Mouse (Mus musculus): ENCODE measurements at regions not wholly inside any gene's neighbourhood (a gene's known extent, or its start where the extent isn't known, plus 50 kb on each side); places are given as distances from the start of the nearest gene placed in this dataset.

DNA sequence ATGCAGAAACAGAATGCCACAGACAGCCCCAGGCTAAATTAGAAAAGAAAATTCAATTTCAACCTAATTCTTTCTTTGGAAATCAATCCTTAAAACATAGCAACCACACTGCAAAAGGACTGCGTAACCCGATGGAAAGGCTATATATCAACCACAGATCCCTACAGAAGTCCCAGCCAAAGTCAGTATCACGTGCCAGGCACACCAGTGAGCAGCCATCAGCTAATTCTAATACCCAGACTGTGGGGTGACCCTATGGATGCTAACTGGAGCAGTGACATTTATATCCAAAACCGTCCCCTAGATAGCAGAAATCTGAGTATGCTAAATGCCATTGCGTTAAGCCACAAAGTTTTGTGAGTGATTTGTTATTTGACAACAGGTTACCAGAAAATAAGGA is 286.5 kb upstream of the N6amt1 start:
- peak; percentile 5 to 38 for DNase-seq

DNA sequence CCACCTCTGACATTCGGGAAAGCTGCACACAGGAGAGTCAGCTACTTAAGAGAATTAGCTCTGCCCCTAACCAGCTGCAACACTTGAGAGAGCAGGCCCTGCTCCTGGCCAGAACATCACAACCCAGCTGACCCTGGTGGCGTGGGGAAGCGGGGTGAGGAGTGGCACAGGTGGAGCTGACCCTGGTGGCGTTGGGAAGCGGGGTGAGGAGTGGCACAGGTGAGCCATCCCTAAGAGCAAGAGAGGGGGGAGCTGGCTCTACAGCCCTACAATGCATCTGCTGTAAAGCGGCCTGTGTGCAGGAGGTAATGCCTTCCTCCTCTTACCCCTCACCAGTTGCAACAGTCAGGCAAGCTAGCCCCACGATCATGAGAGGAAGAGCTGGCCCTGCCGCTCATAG is 293.5 kb upstream of the N6amt1 start:
- no peak for DNase-seq

DNA sequence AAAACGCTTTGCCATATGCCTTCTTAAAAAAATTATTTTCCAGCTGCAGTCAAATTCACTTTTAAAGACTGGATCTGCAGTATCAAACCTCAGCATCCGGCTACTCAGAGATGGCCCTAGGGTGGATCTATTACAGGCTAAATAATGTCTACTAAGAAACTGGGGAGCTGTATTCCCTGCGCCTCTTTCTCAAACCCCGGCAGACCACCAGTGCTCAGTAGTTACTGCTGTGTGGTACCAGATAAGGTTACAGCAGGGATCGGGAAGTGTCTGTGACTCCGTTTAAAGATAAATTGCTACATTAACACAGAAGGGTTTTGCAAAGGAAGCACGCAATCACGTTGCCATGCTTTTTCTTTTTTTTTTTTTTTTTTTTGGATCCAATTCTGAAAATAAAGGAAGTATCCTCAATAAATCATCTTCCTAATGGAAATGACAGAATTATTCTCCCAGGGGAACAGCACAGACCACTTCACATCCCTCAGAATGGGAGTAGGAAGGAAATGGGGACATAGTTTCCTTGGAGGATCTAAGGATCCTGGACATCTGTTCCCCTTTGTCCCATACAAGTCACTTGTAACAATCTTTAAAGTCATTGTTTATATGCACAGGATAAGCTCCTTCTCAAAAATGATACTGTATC is 304.1 kb upstream of the N6amt1 start:
- no peak for DNase-seq

DNA sequence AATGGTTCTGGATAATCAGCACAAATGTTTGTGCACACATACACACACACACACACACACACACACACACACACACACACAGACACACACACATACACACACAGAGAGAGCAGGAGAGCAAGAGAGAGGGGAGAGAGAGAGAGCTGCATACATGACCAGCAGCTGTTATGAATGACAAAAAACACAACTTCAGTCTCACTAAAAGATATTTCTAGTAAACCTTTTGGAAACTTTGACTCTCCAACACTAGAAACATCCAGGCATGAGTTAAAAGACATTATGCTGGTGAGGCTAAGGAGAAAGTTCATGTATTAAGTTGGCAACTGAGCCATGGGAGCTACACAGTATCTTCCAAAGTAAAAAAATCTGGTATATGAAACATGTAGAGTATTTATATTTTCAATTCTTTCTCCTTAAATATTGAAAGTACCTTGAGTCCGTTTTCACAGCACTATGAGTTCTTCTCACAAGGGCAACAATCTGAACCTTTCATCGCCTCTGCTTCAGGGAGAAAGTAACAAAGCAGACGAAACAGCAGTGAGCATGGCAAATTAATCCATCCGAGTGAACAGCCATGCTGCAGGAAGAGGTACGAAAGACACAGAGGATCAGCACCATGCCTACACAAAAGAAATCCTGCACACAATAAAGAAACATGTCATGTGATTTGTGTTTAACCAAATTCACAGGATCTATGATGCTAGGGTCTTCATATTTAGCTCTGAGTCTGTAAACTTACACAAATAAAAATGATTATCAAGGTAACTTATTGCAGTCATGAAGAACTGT is 309.0 kb upstream of the N6amt1 start:
- DNase-seq = no peak

DNA sequence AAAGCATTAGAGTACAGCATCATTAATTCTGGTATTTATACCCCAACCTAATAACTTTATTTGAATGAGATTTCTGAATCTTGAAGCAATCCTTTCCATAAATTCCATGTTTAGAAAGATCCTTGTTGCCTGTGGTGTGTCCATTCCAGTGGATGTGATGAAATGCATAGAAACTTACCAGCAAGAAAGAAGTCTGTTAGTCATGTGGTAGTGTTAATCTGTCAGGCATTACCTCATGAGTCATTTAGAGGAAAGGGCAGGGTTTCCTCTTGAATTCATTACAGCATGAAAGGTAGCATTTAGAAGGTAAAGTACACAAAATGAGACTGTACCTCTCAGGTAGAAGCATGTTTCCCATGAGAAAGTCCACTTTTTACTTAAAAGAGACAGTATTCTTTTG is 310.3 kb upstream of the N6amt1 start:
- no peak for DNase-seq

DNA sequence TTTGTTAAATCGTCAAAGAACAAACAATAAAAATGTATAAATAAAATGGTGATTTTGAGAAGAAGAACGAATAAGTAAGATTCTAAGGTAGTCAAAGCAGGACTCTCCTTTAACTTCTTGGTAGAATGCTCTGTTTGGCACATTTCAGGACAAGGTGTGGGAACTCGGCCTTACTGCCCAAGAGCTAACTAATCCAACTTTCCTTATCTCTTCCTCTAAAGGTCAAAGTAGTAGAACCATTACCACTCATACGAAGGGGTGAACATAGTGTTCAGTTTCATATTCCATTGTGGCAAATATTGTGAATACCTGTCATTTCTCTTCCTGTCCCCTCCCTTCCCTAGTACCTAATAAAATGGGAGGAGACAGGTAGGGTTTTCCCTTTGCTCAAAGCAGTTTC is 313.6 kb upstream of the N6amt1 start:
- DNase-seq = no peak

DNA sequence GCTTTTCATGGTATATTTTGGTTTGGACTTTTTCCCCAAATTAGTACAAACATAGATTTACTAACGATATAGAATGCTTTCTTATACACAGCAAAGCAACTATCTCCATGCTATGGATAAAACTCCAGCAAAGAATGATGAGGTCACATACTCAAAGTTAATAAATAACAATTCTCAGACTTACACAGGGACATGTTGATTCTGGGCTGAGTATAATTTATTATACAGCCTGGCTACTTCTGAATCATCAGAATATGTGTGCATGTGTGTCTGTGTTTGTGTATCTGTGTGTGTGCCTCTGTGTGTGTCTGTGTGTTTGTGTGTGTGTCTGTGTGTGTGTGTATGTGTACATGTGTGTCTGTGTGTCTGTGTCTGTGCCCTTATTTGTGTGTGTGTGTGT is 314.1 kb upstream of the N6amt1 start:
- DNase-seq = no peak

DNA sequence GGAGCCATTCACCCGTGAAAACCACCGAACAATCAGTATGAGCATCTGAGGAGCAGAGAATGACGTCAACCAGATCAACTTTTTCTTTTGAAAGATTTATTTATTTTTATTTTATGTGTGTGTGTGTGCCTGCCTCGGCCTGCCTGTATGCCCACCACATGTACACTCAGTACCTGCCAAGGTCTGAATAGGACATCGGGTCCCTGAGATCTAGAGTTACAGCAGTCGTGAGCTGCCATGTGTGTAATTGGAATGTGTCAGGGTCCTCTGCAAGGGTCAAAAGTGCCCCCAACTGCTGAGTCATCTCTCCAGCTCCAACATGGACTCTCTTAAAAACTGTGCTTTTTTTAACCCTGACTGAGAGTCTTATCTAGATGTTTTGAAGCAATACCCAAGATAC is 316.9 kb upstream of the N6amt1 start:
- DNase-seq = no peak

DNA sequence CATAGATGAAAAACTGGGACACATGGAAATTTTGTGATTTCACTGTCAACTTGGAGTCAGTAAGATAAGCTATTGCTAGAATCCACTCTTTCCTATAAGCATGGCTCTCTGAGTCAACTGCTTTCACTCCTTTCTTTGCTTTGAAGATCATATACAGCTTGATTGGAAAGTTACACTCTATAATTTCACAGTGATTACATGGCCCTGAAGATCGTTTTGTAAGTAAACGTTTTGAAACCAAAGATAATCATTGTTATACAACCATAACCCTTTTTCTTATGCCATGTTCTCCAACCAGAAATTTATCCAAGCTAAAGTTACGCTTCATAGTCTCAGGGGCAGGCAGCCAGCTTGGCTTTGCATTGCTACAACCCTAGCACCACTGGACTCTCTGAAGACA is 322.1 kb upstream of the N6amt1 start:
- no peak for DNase-seq

DNA sequence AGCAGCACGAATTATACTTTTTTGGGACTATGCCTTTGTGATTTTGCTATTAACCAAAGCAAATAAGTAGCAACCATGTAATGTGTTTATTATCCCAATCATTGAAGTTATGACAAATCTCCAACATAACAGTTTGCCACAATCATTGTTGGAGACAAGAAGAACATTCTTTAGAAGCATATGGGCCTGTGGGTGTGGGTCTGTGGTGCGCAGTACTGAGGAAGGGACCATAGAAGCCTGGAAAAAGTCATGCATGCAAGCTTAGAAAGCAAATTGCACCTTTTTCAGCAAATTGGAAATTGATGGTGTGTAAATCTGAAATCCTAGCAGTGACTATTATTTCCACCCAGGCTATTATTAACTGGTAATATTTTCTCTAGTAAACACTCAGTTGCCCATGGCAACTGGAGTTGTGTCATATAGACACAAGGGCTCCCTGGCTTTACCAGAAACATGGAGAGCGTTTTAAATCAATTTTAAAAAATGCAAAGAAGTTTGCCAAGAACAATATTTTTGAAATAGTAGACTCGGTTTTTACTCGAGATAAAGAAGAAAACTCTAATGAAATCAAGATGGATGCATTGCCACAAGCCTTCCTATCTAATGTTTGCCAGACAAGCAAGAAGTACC is 325.4 kb upstream of the N6amt1 start:
- DNase-seq = no peak

DNA sequence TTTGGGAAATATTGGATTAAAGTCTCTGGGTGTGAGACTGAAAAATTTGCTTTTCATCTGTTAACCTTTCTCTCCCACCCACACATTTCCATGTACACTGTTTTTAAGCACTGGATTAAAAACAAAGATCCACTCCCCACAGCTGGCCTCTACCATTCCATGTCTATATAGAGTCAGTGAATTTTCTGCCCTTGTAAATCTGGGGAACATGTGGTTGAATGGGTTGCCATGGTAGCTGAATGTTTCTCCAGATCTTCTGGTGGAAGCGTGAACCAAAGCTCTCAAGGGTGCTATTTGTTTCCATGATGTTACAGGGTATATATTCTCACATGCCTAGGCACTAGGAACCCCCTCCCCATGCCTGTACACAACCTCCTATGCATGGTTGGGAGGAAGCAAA is 326.4 kb upstream of the N6amt1 start:
- DNase-seq = no peak

DNA sequence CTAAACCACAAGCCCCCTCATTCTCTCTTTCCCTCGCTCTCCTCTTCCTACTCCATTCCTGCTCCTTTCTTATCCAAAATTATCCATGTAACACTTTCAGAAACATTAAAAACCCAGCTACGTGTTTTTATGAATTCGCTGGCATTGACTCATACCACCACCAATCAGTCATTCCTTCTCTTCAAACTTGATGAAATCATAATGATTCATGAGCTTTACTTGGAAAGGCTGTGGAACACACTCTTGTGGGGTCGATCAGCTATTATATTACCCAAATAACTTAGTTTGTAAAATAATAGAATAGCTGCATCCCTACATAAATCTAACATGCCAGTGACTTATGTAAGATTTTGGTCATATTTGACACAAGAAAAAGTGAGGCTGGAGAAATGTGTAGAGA is 331.9 kb upstream of the N6amt1 start:
- no peak for DNase-seq

DNA sequence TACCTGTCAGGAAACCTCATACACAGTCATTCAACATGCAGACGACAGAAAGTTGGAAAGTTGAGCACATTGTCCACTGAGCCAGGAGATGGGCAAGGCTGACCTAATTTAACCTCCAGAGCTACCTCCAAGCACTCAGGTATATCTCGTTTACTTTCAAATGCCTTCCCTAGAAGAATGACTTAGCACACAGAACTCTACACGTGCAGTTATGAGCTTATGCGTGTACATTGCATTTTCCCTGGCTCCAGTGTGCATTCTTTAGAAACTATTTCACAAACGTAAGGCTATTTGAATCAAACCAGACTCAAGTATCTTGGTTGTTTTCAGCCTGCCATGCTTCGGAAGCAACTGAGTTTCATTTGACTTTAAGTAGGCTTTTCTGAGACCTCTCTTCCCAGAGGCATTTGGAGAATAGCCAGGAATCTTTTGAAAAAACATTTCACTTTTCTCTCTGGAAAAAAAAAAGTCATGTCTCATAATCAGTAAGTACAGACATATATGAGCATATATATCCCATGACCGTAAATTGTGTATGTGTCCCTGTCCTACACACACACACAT is 336.8 kb upstream of the N6amt1 start:
- DNase-seq = no peak

DNA sequence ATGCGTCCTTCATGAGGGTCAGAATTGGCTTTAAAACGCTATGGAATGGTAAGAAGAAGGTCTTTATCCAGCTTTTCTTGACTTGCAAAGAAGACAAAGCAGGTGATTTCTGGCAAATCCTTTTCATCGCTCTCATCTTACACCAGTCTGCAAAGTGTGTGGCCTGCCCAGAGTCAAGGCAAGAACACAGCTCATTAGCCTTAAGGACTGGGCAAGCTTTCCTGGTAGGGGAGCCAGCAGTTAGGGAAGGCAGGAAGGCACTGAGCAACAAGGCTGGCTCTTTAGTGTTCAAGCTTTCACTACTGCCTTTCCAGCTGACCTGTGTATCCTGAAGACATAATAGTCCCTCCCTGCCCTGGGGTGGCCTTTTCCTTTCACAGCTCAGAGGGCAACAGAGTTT is 352.4 kb upstream of the N6amt1 start:
- peak; percentile 20 to 32 for DNase-seq

DNA sequence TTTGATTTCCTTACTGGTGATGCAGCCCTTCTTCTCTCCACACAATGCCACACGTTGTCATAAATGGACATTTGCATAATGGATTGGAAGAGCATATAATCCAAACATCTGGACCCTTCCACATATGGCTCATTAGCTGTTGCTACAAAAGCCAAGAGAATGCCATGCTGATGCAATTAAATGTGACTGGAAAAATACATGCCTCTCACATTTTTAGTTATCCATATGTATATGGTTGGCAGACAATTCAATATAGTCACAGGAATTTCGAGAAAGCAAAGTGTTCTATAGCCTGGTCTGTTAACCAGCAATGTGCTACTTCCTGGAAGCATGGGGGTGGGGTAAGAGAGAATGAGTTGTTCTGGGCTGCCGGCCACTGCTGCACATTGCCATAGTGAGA is 352.9 kb upstream of the N6amt1 start:
- DNase-seq = peak; percentile 5 to 20

DNA sequence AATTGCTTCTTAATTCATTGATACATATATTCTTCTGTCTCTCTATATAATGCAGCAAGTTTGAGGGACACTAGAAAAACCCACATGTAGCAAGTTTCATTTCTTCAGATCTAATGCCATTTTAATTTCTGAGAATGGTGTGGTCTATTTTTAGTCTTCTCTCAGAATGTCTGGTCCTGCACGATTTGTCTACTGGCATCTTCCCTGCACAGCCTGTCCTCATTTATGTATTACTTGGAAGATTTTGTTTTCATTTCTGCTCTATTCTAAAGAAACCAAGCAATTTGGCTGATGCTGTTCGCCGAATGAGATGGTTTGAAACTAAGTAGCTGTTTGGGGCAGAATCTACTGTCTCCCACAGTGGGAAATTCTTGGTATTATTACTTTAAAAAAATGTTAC is 382.3 kb upstream of the N6amt1 start:
- DNase-seq = no peak

DNA sequence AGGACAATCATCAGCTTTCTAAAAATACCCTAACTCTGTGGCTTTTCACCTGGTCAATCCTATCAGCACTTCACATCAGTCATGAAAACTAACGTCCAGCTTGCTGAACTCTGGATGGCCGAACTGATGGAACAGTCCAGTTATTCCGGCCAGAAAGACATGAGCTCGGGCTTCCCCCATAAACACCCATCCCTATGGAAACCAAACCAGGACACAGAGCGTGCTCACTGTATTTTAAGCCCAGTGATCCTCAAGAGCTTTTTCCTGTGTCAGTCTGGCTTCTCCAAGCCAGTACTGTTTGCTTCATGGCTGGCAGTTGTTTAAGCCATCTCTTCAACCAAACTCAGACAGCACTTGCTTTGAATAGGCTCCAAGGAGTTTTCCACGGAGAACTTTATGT is 404.3 kb upstream of the N6amt1 start:
- no peak for DNase-seq

DNA sequence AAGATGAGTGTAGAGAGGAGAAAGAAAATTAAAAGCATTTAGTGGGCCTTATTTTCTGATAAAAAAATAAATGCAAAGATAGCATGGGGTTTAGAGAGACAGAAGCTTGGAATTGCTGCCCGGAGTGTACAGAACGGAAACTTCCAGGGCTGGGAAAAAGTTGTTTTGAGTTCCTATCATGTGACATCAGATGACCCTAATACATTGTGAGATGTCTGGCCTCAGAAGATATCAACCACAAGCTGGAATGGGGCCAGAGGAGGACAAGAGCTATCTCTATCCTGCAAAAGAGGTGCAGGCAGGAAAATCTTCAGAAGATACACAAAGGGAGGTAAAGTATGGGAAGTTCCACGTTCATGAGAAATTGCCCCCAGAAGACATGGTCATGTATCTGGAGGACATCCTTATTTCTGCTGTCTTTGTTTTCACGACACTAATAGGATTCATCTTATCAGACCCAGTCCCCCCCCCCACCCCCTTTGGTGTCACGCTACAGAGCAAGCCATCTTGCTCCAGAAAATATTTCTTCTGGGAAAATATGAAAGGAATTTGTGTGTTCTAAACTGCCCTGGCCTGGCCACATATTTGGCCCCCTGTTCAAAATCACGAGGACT is 408.3 kb upstream of the N6amt1 start:
- no peak for DNase-seq

DNA sequence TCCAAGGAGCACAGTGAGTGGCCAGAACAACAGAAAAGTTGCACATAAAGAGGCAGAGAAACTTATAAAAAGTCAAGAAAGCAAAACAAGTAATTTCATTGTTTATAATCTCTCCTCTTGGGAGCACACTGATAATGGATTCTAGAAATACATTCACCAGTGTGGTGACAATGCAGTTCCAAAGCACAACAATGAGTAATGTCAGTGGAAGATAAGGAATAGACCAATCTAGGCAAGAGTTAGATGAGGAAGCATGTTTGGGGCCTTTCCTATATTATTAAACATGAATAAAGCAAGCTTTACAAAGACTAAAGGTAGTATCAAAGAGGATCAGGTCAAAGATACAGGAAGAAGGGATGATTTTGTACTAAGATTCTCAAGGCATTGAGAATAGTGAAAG is 408.9 kb upstream of the N6amt1 start:
- no peak for DNase-seq

DNA sequence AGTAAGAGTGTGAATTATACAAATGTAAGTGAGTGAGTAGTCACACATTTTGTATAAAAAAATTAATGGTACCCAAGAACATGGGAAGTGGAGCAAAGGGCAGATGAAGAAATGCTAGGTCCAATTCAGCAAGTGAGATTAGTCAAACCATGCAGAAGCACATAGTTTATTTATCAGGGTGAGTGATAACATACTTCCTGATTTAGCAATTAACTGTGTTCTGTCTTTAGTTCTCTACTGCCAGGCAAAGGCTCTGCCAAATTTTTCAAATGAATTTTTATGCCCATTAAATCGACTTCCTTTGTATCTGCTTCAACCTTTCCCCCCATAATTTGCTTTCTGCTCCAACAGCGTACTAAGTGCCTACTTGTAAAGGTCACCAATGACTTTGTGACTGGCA is 419.0 kb upstream of the N6amt1 start:
- no peak for DNase-seq

DNA sequence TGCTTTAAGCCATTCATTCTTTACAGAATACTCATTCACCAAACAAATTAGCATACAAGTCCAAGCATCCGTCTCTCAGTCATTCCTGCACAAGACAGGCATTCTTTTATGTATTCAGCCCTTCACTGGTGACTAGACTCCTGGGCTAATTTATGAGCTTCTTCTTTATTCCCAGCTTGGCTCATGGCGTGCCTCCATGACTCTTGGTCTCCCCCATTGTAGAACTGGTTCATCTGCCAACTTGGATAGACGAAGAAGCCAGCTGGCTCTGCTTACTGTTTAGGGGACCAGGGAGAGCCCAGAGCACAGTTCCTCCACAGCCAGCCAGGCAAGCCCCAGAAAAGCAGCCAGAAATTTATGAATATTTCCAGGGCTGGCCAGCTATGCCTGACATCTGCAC is 421.2 kb upstream of the N6amt1 start:
- peak; percentile 84 to 90 for DNase-seq

DNA sequence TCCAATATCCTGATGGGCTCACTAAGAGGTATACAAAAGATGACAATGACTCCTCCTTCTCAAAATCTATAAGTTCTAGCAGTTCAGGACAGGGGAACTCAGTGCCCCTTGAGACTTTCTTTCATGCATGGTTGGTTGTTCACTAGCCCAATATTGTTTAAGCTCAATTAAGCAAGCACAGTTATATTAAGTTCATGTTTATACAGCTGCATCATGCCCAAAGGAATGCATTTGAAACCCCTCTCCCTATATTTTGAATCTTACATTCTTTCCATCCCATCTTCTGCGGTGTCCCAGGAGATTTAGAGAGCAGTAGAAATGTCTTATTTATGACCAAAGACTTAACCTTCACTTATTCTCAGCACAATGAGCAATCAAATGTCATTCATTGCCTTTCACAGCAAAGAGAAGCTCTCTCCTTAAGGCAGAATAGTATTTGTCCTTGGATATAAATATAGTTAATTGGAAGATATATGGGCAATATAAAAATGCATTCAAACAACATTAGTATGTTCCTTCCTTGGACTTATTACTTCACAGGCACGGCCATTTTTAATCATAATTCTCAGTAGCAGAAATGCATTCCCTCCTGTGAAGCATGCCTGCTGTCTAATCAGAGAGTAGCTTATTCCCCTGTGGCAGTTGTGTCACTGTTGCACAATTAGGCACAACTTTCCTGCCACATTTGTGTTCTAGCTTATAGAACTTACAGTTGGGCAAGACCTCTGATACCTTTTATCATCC is 455.8 kb upstream of the N6amt1 start:
- no peak for DNase-seq

DNA sequence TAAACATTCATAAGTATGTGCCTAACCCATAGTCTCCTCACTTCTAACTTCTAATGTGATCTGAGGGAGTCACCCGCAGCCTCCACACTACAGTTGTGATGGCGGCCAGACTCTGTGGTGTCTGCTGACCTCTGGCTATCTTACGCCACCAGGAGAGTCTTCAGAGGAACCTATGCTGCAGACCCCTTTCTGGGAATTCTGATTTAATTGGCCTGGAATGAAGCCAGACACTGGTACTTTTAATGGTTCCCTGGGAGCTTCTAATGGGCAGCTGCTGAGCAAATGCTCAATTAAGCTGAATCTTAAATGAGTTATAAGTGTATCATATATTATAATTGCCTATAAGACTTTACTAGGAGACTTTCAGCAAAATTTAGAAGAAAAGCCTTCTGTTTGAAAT is 459.0 kb upstream of the N6amt1 start:
- DNase-seq = no peak

Measured in cerebellum, postnatal 14 days (tissue).